In genomic region chr17:14380526-14380925, GRCm38 (mm10) we compare ENCODE assay signal across 29 mouse cellular contexts.
"Had no signal": no experiment of that assay in that cellular context is flagged by ENCODE, and none has a peak within 500 bp of the region (broad histone marks: within the 10 kb centered on the region; RNA-seq: fewer than 3 reads in every experiment).

No protein-coding gene starts in this region.

- H3K4me3 ChIP-seq: heart, embryonic 13.5 days; heart, embryonic 15.5 days; hindbrain, embryonic 10.5 days; hindbrain, embryonic 12.5 days; hindbrain, embryonic 13.5 days; hindbrain, embryonic 15.5 days; intestine, embryonic 15.5 days; kidney, embryonic 15.5 days; layer of hippocampus, adult 2 months; left cerebral cortex, adult 2 months had no signal

- H3K27ac ChIP-seq: heart, embryonic 13.5 days; heart, embryonic 15.5 days; hindbrain, embryonic 10.5 days; hindbrain, embryonic 12.5 days; hindbrain, embryonic 13.5 days; hindbrain, embryonic 14.5 days; hindbrain, embryonic 15.5 days; hindbrain, postnatal 0 days; intestine, embryonic 15.5 days; kidney, postnatal 0 days; layer of hippocampus, adult 2 months; left cerebral cortex, adult 2 months had no signal

- DNase-seq: heart, postnatal 10 days; heart, postnatal 14 days; heart, postnatal 36 days; heart, postnatal 4 days; kidney, adult 11 months; kidney, adult 18-20 months; kidney, adult 2 months; kidney, adult 8-10 months; kidney, adult 9 months; kidney, postnatal 10 days; kidney, postnatal 14 days; kidney, postnatal 25 days; kidney, postnatal 36 days; kidney, postnatal 4 days; layer of hippocampus, adult 9-11 months; layer of hippocampus, postnatal 36 days had no signal
